Comparison of ENCODE assay signal across 7 mouse cellular contexts in genomic region chr13:35026879-35027278, GRCm38 (mm10). TPM values are rescaled to one million over a fixed set of nuclear protein-coding genes. Genes with fewer than 3 reads are reported as not detected.
A peak's percentile ranks its signal among the peaks of the same experiment; 100 is the strongest.
DNase-seq lines count a peak whose midpoint lies in the region; ATAC-seq and TF ChIP-seq lines count a peak whose summit lies in the region.

TSS of gene Eci2 (minus strand) at chr13:35027096.

- H3K79me2 ChIP-seq in MEL (ENCODE audit: control insufficient read depth, insufficient read depth, low read length, poor library complexity) = no peaks in the 10 kb centered on the region

- no peak for TF ChIP-seq EP300 in MEL (IDR thresholded peaks at IDR 0.05; ENCODE audit: low read depth in 1 of 2, low read length in 2 of 2)

- peak; percentile 64 for DNase-seq in MEL (ENCODE audit: low read depth, low spot score)
- DNase-seq in adrenal gland, adult 8-10 months = no peak
- DNase-seq in heart, postnatal 36 days = peak; percentile 31 to 33
- DNase-seq in layer of hippocampus, postnatal 10 days (ENCODE audit: low spot score in 2 of 2) = peak; percentile 32 to 47
- peak; percentile 52 for DNase-seq in lung, postnatal 14 days
- DNase-seq in retina, postnatal 7 days (ENCODE audit: low read depth, low spot score) = peak; percentile 19

- H3K27ac ChIP-seq in MEL (ENCODE audit: control insufficient read depth, low read depth, low read length) = no peak within 1 kb of the TSS
- no peak within 1 kb of the TSS for H3K27ac ChIP-seq in forebrain, embryonic 13.5 days

- 3% methylated on average over 6 of the region's 6 CpGs for WGBS in forebrain, embryonic 13.5 days

- no peaks in the 10 kb centered on the region for H3K9me3 ChIP-seq in MEL (replicated peaks; ENCODE audit: insufficient read depth, low read length)
- no peaks in the 10 kb centered on the region for H3K9me3 ChIP-seq in forebrain, embryonic 13.5 days (replicated peaks)

- no peak within 1 kb of the TSS for H3K9ac ChIP-seq in MEL (ENCODE audit: control insufficient read depth, low read depth, low read length, poor library complexity, severe bottlenecking)
- H3K9ac ChIP-seq in forebrain, embryonic 13.5 days = no peak within 1 kb of the TSS

- no peak for TF ChIP-seq POLR2A in MEL (IDR thresholded peaks at IDR 0.05; ENCODE audit: control insufficient read depth in 1 of 2, insufficient read depth in 1 of 2, low read depth in 1 of 2, low read length in 2 of 2, poor library complexity in 1 of 2)

- TF ChIP-seq RAD21 in MEL (IDR thresholded peaks at IDR 0.05; ENCODE audit: low read depth, low read length) = peak; percentile 63

- peaks cover 0 to 6% of the 10 kb centered on the region in 2 experiments; a peak in 2 of 4 replicates for H3K36me3 ChIP-seq in MEL (ENCODE audit: control insufficient read depth in 1 of 2, insufficient read depth in 2 of 2, low read length in 2 of 2)
- no peaks in the 10 kb centered on the region for H3K36me3 ChIP-seq in forebrain, embryonic 13.5 days (ENCODE audit: poor library complexity, severe bottlenecking)

- no peaks in the 10 kb centered on the region for H3K27me3 ChIP-seq in MEL (ENCODE audit: control insufficient read depth in 1 of 2, insufficient read depth in 2 of 2, low read length in 2 of 2)
- H3K27me3 ChIP-seq in forebrain, embryonic 13.5 days = no peaks in the 10 kb centered on the region

- intact Hi-C loops in heart, postnatal 36 days (cut with DNase I) = loop anchor here (2.0 to 10.0 kb wide), 4 partner anchors 32 to 384 kb away; no protein-coding TSS in a partner anchor

- peaks cover 2 to 12% of the 10 kb centered on the region in 2 experiments; a peak in 3 of 4 replicates for H3K4me1 ChIP-seq in MEL (ENCODE audit: control insufficient read depth in 1 of 2, insufficient read depth in 2 of 2, low read length in 2 of 2)
- no peaks in the 10 kb centered on the region for H3K4me1 ChIP-seq in forebrain, embryonic 13.5 days

- no peak for ATAC-seq in forebrain, embryonic 13.5 days

- peak; percentile 50 to 69 (median 60) for TF ChIP-seq CTCF in MEL (IDR thresholded peaks at IDR 0.05 in 2 of 3, conservative IDR thresholded peaks at IDR 0.05 in 1 of 3; ENCODE audit: control insufficient read depth in 1 of 3, insufficient read depth in 1 of 3, low read depth in 2 of 3, low read length in 3 of 3, poor library complexity in 1 of 3, severe bottlenecking in 1 of 3)

- H3K4me3 ChIP-seq in MEL (ENCODE audit: control insufficient read depth in 1 of 2, insufficient read depth in 1 of 2, low read depth in 2 of 2, low read length in 2 of 2) = no peak within 1 kb of the TSS
- no peak within 1 kb of the TSS for H3K4me3 ChIP-seq in forebrain, embryonic 13.5 days

- H3K4me2 ChIP-seq in forebrain, embryonic 13.5 days = peak within 1 kb of the TSS; percentile 9; the same call in 1 of the 2 replicates

TF ChIP-seq in MEL, 35 proteins besides CTCF, POLR2A, EP300 and RAD21:
- TF ChIP-seq SMC3 (IDR thresholded peaks at IDR 0.05; ENCODE audit: low read depth, low read length) (peak; percentile 86), USF1 (IDR thresholded peaks at IDR 0.05; ENCODE audit: low read depth, low read length) (no peak), ZC3H11A (IDR thresholded peaks at IDR 0.05; ENCODE audit: low read depth, low read length) (peak; percentile 44)

RNA-seq across cellular contexts. Expression of gene Eci2, which starts in this region (rescaled TPM):
- total RNA-seq in MEL (2012; rRNA removed) = 70.2 and 74.8 TPM in 2 replicates
- 10 to 100 TPM in 1 of 2 experiments, not detected in 1; 81.1 TPM for polyA plus RNA-seq in MEL (2012; ENCODE audit: insufficient read depth in 1 of 2, insufficient read length in 2 of 2, low read depth in 1 of 2, low replicate concordance in 2 of 2, missing spikeins in 1 of 2)
- 100 to 1,000 TPM; 103 to 129 (median 113) TPM for total RNA-seq in adrenal gland, adult 8-10 months (2022)
- polyA plus RNA-seq in forebrain, embryonic 13.5 days (2015; fragmentation: Nextera tagmentation; extraction: Ambion mirVana) = 131 and 135 TPM in 2 replicates
- 100 to 1,000 TPM; 280 to 307 TPM for total RNA-seq in heart, postnatal 36 days (2021)
- total RNA-seq in layer of hippocampus, postnatal 10 days (2021) = 10 to 100 TPM; 58.7 to 58.9 TPM
